ENCODE assay signal across 8 mouse cellular contexts in genomic region chr12:59011844-59012709, GRCm38 (mm10). TPM values are rescaled to one million over a fixed set of nuclear protein-coding genes. Genes with fewer than 3 reads are reported as not detected.
DNase-seq lines count a peak whose midpoint lies in the region; ATAC-seq and TF ChIP-seq lines count a peak whose summit lies in the region.

Sec23a (minus strand) TSS chr12:59012017.

- H3K4me2 ChIP-seq in hindbrain, postnatal 0 days (ENCODE audit: low read depth, low read length), result peak within 1 kb of the TSS; percentile 87

- no peak for TF ChIP-seq CTCF in gastrocnemius, adult 2 months (IDR thresholded peaks at IDR 0.05)
- TF ChIP-seq CTCF in hindbrain, postnatal 0 days (IDR thresholded peaks at IDR 0.05; ENCODE audit: low read depth), result no peak
- no peak for TF ChIP-seq CTCF in left cerebral cortex, adult 2 months (IDR thresholded peaks at IDR 0.05)

- peak; percentile 98 for ATAC-seq in hindbrain, postnatal 0 days
- ATAC-seq in megakaryocyte, adult 5-6 weeks (ENCODE audit: poor library complexity, severe bottlenecking), result peak; percentile 85

- H3K9ac ChIP-seq in hindbrain, postnatal 0 days (replicated peaks; ENCODE audit: low read length), result peak within 1 kb of the TSS; percentile 85

- H3K27ac ChIP-seq in gastrocnemius, adult 2 months, result peak within 1 kb of the TSS; percentile 98
- H3K27ac ChIP-seq in hindbrain, postnatal 0 days, result peak within 1 kb of the TSS; percentile 89
- peak within 1 kb of the TSS; percentile 90 for H3K27ac ChIP-seq in left cerebral cortex, adult 2 months

- no peaks in the 10 kb centered on the region for H3K9me3 ChIP-seq in hindbrain, postnatal 0 days (ENCODE audit: low read length)

- no peaks in the 10 kb centered on the region; the same call in 1 of the 2 replicates for H3K4me1 ChIP-seq in hindbrain, postnatal 0 days (ENCODE audit: insufficient read depth, low read length)

- under 1% methylated on average over 47 of the region's 48 CpGs for WGBS in hindbrain, postnatal 0 days

- DNase-seq in WW6 (ENCODE audit: low read depth, low spot score), result peak; percentile 92
- peak; percentile 96 for DNase-seq in cerebellum, postnatal 4 days (ENCODE audit: low spot score in 2 of 2)
- DNase-seq in gastrocnemius, adult 2 months, result peak; percentile 99
- DNase-seq in hindbrain, postnatal 0 days (ENCODE audit: low spot score), result peak; percentile 98
- peak; percentile 96 to 98 for DNase-seq in left cerebral cortex, adult 2 months (ENCODE audit: extremely low spot score in 1 of 2, low spot score in 2 of 2)
- DNase-seq in right cerebral cortex, adult 2 months (ENCODE audit: low spot score in 2 of 2), result peak; percentile 96
- DNase-seq in urinary bladder, postnatal 14 days (ENCODE audit: low spot score), result peak; percentile 99

- no peaks in the 10 kb centered on the region; the same call in 1 of the 2 replicates for H3K36me3 ChIP-seq in hindbrain, postnatal 0 days (ENCODE audit: insufficient read depth, low read length)

- peak within 1 kb of the TSS; percentile 99 for H3K4me3 ChIP-seq in gastrocnemius, adult 2 months
- H3K4me3 ChIP-seq in hindbrain, postnatal 0 days (ENCODE audit: low read length), result peak within 1 kb of the TSS; percentile 85
- peak within 1 kb of the TSS; percentile 86 for H3K4me3 ChIP-seq in left cerebral cortex, adult 2 months

- intact Hi-C loops in gastrocnemius, adult 2 months (cut with DNase I), result loop anchor here (2.0 to 5.0 kb wide), 3 partner anchors 49 to 205 kb away; partner anchors contain the start of genes Fbxo33 and Trappc6b
- intact Hi-C loops in left cerebral cortex, adult 2 months (cut with DNase I), result loop anchor here (1.0 to 2.0 kb wide), 3 partner anchors 54 to 205 kb away; partner anchors contain the start of gene Pnn

- no peaks in the 10 kb centered on the region for H3K27me3 ChIP-seq in hindbrain, postnatal 0 days (ENCODE audit: insufficient read depth, low read length)

RNA-seq across cellular contexts. Expression of gene Sec23a, which starts in this region (rescaled TPM):
- total RNA-seq in gastrocnemius, adult 2 months (2021), result 10 to 100 TPM; 54.7 to 61.6 TPM
- 120 and 124 TPM in 2 replicates for total RNA-seq in hindbrain, postnatal 0 days (2014; rRNA removed)
- 81.7 and 86.5 TPM in 2 replicates for polyA plus RNA-seq in hindbrain, postnatal 0 days (2015; fragmentation: Nextera tagmentation; extraction: Ambion mirVana)
- total RNA-seq in left cerebral cortex, adult 2 months (2021), result 100 to 1,000 TPM in 1 of 2 experiments, 10 to 100 TPM in 1; 98.9 to 103 TPM
- 17.5 and 21.1 TPM in 2 replicates for total RNA-seq in megakaryocyte, adult 5-6 weeks (2015)
- 20.5 and 21.1 TPM in 2 replicates for total RNA-seq in megakaryocyte, adult 5-6 weeks (2017)

Comparison
In these comparisons a context has a peak if more than half of its experiments do, and no peak if none do; other contexts are left out.
1. Peak in every context shown above with its lines: DNase-seq, ATAC-seq, H3K4me3 ChIP-seq and H3K27ac ChIP-seq.